Mouse (Mus musculus): ENCODE measurements at regions not wholly inside any gene's neighbourhood (a gene's known extent, or its start where the extent isn't known, plus 50 kb on each side); places are given as distances from the start of the nearest gene placed in this dataset.

DNA sequence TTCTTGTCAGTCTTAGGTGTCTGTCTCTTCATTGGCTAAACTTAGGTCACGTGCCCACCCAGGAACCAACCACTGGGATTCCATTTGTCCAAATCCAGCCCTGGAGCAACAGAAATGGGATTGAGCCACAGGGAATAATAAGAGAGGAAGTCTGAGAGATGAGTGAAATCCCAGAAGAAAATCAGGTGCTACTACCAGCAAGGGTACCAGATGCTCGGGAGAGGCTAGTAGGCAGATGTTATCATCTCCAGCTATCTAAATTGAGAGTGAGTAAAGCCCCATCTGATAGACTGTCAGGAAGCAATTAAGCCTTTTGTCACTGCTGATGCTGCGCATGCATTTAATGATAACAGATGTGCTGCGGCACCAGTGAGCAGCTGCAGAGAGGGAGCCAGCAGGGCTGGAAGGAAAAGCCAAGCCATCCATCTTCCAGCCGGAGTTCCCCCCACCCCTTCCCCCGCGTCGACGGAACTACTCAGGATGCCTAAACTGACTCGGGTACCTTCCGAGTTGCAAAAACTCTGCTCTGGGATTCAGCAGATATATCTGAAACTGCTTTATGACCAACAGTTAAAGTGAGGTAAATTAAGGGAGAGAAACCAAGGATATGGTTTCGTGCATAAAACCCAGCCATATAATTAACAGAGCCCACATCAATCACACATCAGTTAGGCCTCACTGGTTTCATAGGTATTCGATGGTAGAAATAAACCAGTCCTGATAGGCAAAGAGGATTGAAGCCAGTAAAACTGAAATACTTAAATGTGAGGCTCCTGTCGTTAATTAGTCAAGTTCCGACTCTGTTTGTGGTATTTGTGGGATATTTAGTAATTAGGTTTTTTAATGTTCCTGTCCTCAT, 53.1 kb upstream of the Fam78b start:
- no peak for DNase-seq (ENCODE audit: extremely low spot score in 1 of 2, low spot score in 2 of 2)
- intact Hi-C loops (cut with DNase I), result no loop called here

Measured in left cerebral cortex, postnatal 10 days (tissue).